Mouse (Mus musculus) lung, postnatal 4 days (tissue): ENCODE results near the gene Zfp358.

ENCODE experiments used
- DNase-seq, 2 experiments: peaks; one replicate each; pipeline ENCODE4 v3.0.0; 2021

Gene Zfp358

DNA sequence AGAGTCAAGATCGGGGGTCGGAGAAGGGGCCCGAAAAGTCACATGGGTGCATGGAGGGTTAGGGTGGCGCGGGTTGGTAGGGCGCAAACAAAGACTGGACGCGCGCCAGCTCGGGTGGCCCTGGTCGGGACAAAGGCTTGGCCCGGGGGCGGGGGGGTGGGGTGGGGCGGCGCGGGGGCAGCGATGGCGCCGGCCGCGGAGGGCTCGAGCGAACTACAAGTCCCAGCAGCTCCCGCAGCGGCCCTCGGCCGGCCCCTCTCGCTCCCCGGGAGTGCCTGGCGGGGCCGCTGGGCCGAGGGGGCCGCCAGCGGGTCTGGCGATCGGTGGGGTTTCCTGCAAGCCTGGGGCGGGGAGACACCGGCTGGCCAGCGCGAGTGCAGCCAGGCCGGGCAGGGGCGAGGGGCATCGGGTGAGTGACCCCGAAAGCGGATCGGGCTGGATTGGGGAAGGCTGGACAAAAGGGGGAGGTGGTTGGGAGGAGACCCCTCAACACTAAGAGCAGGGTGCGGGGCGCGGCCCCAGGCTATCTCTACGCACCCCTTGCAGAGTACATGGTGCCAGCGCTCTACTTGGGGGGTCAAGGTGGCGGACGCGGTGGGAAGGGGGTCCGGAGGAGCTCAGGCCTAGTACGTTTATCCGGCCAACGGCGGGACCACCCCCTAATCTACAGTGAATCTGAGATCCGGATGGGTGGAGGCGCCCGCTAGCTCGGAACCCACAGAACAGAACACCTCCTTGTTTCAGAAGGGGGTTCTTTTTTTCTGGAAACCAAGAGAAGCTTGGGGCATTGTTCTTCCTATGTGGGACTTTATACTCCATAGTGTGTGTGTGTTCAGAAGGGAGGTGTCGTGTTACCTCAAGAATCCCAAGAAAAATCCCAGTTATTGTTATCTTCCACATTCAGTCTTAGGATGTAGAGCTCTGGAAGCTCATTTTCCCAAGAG, at the start of gene Zfp358:
Zfp358 (plus strand) TSS at position 238 of the 944 bp plus-strand sequence.
- peak; percentile 83 to 91 for DNase-seq

DNA sequence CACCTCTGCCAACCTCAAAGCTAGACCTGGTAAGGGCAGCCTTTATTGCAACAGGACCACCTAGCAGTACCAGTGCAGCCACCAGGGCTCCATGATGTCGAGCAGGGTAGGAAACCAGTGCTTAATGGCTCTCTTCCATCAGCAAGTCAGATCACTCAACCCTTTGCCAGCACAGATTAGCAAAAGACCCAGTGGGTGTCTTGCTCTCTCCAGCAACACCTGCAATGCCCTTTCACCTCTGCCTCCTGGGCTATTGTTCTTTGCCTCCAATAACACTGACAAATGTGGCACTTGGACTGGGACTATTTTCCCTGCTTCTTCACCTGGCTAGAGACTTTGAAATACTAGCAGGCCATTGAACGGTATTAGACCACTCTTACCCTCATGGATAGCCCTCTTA, 43.7 kb upstream of the Zfp358 start:
- DNase-seq = no peak

DNA sequence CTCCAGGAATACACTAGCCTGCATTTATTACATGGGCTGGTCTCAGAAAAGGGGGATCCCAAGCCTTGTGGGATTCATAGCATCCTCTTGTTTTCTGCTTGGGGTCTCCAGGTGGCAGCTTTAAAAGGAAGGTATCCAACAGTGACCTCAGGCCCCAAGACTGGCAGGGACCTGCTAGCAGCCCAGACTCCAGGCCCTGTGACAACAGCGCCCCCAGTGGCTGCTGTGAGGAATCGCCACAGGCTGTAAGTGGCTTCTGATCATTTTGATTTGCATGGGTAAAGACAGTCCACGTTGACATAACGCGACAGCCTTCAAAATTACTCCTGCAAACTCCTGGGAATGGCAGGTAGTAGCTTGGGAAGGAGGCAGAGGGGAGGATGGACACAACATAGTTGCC, 42.3 kb upstream of the Zfp358 start:
- DNase-seq = peak; percentile 58 to 67

DNA sequence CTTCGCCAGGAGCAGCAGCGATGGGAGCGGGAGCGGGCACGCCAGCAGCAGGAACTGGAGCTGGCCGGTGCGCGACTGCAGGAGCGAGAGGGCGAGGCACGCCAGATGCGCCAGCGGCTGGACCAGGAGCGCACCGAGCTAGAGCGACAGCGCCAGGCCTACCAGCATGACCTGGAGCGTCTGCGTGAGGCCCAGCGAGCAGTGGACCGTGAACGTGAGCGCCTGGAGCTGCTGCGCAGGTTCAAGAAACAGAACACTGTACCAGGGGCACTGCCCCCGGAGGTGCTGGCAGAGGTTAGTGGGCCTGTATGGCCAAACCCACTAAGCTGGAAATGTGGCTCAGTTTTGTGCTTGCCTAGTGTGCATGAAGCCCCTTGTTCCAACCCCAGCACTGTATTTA, 40.9 kb upstream of the Zfp358 start:
- DNase-seq = no peak

- no peak for DNase-seq
Observed at GRCm38 (mm10) chr8:3463248-3463647, 29.7 kb upstream of the Zfp358 start.

DNA sequence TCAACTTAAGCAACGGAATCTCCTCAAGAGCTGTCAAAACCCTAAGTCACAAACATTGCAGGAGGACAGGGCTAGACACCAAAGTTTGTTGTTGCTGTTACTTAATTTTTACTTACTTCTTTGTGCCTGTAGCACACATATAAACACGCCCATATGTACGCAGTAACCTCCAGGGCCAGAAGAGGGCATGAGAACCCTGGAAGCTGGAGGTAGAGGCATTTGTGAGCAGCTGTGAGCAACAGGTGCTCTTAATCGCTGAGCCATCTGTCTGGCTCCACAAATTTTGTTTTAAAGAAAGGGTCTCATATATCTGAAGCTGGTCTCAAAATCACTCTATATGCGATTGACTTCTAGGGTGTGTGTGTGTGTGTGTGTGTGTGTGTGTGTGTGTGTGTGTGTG, 28.6 kb upstream of the Zfp358 start:
- peak in 1 of 2 experiments; percentile 60 for DNase-seq

- peak; percentile 98 to 99 for DNase-seq
Observed at GRCm38 (mm10) chr8:3467006-3467885, 25.7 kb upstream of the Zfp358 start, which contains the start of gene Pex11g. Gene Pex11g (minus strand): TSS chr8:3467680.

DNA sequence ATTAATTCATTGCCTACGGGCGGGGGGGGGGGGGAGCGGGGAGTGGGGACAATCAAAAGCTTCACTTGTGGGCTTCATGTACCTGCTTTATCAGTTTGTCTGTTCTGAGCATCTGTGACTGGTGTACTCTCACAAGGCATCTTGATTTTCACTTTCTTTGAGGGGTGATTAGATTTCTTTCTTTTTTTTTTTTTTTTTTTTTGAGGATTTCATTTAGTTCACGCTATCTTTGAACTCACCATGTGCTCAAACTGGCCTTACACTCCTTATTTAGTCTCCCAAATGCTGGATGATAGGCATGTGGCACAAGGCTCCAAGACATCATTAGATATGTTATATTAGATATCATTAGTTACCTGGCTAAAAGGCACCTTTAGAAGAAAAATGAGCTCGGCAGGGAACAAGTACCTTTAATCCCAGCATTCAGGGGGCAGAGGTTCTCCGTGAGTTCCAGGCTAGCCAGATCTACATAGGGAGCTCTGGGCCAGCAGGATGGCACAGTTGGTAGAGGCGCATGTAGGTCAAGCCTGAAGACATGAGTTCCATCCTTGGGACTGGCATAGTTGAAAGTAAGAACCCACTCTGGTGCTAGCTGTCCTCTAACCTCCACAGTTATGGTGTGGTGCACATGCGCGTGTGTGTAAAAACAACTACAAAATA, 24.9 kb upstream of the Zfp358 start:
- no peak for DNase-seq

DNA sequence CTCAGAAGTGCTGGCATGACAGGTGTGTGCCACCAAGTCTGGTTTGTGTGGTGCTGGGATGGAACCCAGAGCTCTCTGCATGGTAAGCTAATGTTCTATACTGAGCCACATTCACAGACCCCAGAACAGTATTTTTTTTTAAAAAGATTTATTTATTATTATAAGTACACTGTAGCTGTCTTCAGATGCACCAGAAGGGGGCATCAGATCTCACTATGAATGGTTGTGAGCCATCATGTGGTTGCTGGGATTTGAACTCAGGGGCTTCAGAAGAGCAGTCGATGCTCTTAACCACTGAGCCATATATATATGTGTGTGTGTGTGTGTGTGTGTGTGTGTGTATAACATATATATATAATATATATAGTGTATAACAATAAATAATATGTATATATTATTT, 24.1 kb upstream of the Zfp358 start:
- no peak for DNase-seq

GRCm38 (mm10) chr8:3470562-3470961, 22.4 kb upstream of the Zfp358 start, which contains the start of gene Tex45:
Gene Tex45 (plus strand): TSS chr8:3470862.
- DNase-seq = no peak

GRCm38 (mm10) chr8:3475715-3476429, 17.1 kb upstream of the Zfp358 start:
- no peak for DNase-seq

GRCm38 (mm10) chr8:3480221-3480785, 12.6 kb upstream of the Zfp358 start:
- DNase-seq = no peak

- DNase-seq = peak in 1 of 2 experiments; percentile 41
Observed at GRCm38 (mm10) chr8:3481605-3482004, 11.3 kb upstream of the Zfp358 start.

GRCm38 (mm10) chr8:3482240-3482740, 10.6 kb upstream of the Zfp358 start:
- no peak for DNase-seq

- DNase-seq = peak; percentile 49 to 66
Observed at GRCm38 (mm10) chr8:3483546-3483945, 9.4 kb upstream of the Zfp358 start.

GRCm38 (mm10) chr8:3485192-3485591, 7.7 kb upstream of the Zfp358 start:
- DNase-seq = no peak

- no peak for DNase-seq
Observed at GRCm38 (mm10) chr8:3493845-3494208, 889 bp downstream of the Zfp358 start.

DNA sequence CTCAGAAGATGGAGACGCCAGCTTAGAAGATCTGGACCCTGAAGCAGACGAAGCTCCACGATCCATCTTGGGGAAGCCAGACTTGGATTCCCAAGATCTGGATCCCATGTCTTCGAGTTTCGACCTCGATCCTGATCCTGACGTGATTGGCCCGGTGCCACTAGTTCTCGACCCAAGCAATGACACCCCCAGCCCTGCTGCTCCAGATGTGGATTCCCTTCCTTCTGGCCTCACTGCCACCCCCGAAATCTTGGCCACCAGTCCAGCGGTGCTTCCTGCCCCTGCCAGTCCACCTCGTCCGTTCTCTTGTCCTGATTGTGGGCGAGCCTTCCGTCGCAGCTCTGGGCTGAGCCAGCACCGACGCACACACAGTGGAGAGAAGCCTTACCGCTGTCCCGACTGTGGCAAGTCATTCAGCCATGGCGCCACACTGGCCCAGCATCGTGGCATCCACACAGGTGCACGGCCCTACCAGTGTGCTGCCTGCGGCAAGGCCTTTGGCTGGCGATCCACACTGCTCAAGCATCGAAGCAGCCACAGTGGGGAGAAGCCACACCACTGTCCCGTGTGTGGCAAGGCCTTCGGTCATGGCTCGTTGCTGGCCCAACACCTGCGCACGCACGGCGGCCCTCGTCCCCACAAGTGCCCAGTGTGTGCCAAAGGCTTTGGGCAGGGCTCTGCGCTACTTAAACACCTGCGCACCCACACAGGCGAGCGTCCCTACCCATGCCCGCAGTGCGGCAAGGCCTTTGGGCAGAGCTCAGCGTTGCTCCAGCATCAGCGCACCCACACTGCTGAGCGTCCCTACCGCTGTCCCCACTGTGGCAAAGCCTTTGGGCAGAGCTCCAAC, 2.9 kb downstream of the Zfp358 start:
- DNase-seq = peak in 1 of 2 experiments; percentile 28

- no peak for DNase-seq
Observed at GRCm38 (mm10) chr8:3496428-3496748, 3.5 kb downstream of the Zfp358 start.

DNA sequence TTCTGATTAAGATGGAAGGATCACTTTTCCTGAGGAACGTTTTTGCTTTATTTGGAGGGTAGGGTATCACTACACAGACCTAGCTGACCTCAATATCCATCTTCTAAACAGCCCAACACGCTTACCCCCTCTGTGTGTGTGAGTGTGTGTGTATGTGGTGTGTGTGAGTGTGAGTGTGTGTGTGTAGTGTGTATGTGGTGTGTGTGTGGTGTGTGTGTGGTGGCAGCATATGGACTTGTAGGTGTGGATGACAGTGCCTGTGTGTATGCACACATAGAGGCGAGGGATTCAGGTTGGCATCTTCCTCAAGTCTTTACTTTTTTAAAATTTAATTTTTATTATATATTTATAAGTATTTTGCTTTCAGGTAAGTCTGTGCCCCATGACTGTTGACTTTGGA, 5.6 kb downstream of the Zfp358 start:
- DNase-seq = no peak

DNA sequence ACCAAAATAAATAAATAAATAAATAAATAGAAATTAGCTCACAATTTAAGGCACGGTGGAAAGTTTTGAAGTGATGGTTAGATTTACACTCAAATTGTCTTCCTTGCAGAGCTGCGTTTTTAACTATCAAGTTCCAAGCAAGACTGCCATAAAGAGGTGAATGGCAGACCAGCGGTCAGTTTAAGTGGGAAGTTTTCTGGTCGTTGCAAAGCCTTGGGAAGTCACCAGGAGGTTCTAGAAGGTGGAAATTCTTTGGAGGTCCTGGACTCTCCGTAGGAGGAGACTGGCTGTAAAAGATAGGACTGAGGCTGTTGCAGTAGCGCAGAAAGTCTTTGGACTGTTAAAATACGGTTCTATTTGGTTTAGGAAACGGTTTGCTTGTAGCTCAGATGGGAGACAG, 6.8 kb downstream of the Zfp358 start:
- DNase-seq = no peak
